8 mouse cellular contexts compared by ENCODE assay signal in the genomic region with DNA sequence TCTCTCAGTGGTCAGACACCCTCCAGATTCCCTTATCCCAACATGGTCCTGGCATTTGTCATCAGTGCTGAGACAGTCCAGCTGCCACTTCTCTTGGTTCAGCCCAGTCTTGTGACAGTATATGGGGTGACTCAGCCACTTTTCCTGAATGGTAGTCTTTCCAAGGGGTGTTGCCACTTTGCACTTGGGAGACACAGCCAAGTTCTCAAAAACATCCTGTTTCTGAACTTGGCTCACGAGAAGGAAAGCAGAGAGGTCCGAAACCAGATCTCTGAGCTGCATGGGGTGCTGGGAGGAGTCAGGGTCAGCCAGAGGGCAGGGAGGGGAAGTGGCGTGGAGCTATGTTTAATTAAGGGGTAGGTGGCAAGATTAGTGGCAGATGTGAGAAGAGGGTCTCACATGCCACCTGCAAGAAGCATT. TPM values are rescaled to one million over a fixed set of nuclear protein-coding genes. Genes with fewer than 3 reads are reported as not detected.
A peak's percentile ranks its signal among the peaks of the same experiment; 100 is the strongest.
DNase-seq lines count a peak whose midpoint lies in the region; ATAC-seq and TF ChIP-seq lines count a peak whose summit lies in the region.

No protein-coding gene starts in this region.

- H3K9ac ChIP-seq in limb, embryonic 14.5 days (ENCODE audit: low read depth, low read length, severe bottlenecking): no peak overlapping the region

- no peak overlapping the region for H3K4me3 ChIP-seq in limb, embryonic 14.5 days (replicated peaks; ENCODE audit: low read length)
- H3K4me3 ChIP-seq in limb, embryonic 10.5 days: no peak overlapping the region

- no peak for TF ChIP-seq POLR2A in limb, embryonic 14.5 days (IDR thresholded peaks at IDR 0.05; ENCODE audit: borderline replicate concordance, extremely low read depth, insufficient read depth, insufficient read length)

- H3K9me3 ChIP-seq in limb, embryonic 14.5 days (ENCODE audit: control insufficient read depth, low read length): no peaks in the 10 kb centered on the region
- H3K9me3 ChIP-seq in limb, embryonic 10.5 days (replicated peaks): no peaks in the 10 kb centered on the region

- no peaks in the 10 kb centered on the region for H3K36me3 ChIP-seq in limb, embryonic 14.5 days (ENCODE audit: control insufficient read depth, insufficient read depth, low read length)
- no peaks in the 10 kb centered on the region for H3K36me3 ChIP-seq in limb, embryonic 10.5 days

- no peak for ATAC-seq in limb, embryonic 14.5 days (ENCODE audit: low FRiP score, low read depth)
- ATAC-seq in megakaryocyte, adult 5-6 weeks (ENCODE audit: poor library complexity, severe bottlenecking): peak; percentile 87

- H3K4me2 ChIP-seq in limb, embryonic 14.5 days (replicated peaks; ENCODE audit: low read depth, low read length, severe bottlenecking): no peak overlapping the region

- DNase-seq in limb, embryonic 14.5 days (ENCODE audit: low spot score): peak; percentile 19
- no peak for DNase-seq in limb, embryonic 10.5 days (ENCODE audit: low spot score)
- peak; percentile 21 for DNase-seq in gastrocnemius, postnatal 10 days
- peak; percentile 47 for DNase-seq in kidney, adult 18-20 months
- DNase-seq in right cerebral cortex, postnatal 10 days (ENCODE audit: low spot score in 2 of 2): no peak
- no peak for DNase-seq in thymus, postnatal 25 days
- no peak for DNase-seq in right cerebral cortex, postnatal 14 days

- H3K27me3 ChIP-seq in limb, embryonic 14.5 days (ENCODE audit: control insufficient read depth, insufficient read depth, low read length): no peaks in the 10 kb centered on the region
- no peaks in the 10 kb centered on the region for H3K27me3 ChIP-seq in limb, embryonic 10.5 days (ENCODE audit: low read depth, poor library complexity, severe bottlenecking)

- 3% methylated on average over 3 of the region's 3 CpGs for WGBS in limb, embryonic 14.5 days
- 5% methylated on average over 3 of the region's 3 CpGs for WGBS in limb, embryonic 10.5 days

- 0 out of 2 replicates have a peak, but pooled peaks cover 3% of the 10 kb centered on the region for H3K4me1 ChIP-seq in limb, embryonic 14.5 days (ENCODE audit: control insufficient read depth, insufficient read depth, low read length)
- H3K4me1 ChIP-seq in limb, embryonic 10.5 days: peaks cover 15% of the 10 kb centered on the region

- no peak overlapping the region for H3K27ac ChIP-seq in limb, embryonic 14.5 days (replicated peaks; ENCODE audit: low read depth, low read length)
- no peak overlapping the region for H3K27ac ChIP-seq in limb, embryonic 10.5 days

RNA-seq across cellular contexts. Expression of a gene that starts 34.0 kb away (rescaled TPM):
- polyA plus RNA-seq in limb, embryonic 14.5 days (2012; rRNA removed): 48.7 and 54.9 TPM in 2 replicates
- 47.4 and 61.6 TPM in 2 replicates for polyA plus RNA-seq in limb, embryonic 14.5 days (2014; fragmentation: Nextera tagmentation; extraction: Ambion mirVana)
- 78.8 and 91.0 TPM in 2 replicates for polyA plus RNA-seq in limb, embryonic 10.5 days (2016; fragmentation: Nextera tagmentation; extraction: Ambion mirVana)
- 10 to 100 TPM; 20.6 to 21.3 TPM for total RNA-seq in gastrocnemius, postnatal 10 days (2021)
- 25.2 and 26.9 TPM in 2 replicates for total RNA-seq in megakaryocyte, adult 5-6 weeks (2015)
- total RNA-seq in megakaryocyte, adult 5-6 weeks (2017): 30.7 and 33.2 TPM in 2 replicates

Comparison
In these comparisons a context has a peak if more than half of its experiments do, and no peak if none do; other contexts are left out.
1. DNase-seq: peak in limb, embryonic 14.5 days (single experiment), gastrocnemius, postnatal 10 days (single experiment) and kidney, adult 18-20 months (single experiment); none in limb, embryonic 10.5 days (single experiment), right cerebral cortex, postnatal 10 days (0 of 2), thymus, postnatal 25 days (single experiment) and right cerebral cortex, postnatal 14 days (single experiment).